Mouse (Mus musculus): ENCODE data around the gene St3gal3.

The St3gal3 gene

DNA sequence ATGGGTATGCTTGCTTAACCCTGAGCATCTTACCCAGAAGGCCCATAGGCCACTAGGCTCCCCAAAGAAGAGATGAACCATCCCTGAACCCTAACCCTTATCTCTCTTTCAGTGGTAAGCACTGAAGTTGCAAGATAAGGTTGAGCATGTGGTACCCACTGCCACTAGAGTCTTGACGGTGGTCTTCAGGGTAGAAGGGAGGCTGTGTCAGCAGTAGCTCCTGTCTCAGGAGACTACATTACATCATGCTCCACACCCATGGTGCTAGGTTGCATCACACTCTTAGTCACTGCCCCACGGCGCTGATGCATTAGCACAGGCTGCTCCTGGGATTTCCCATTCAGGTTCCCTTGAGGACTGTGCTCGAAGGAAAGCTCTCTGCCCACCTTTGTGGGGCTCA lies 154.6 kb downstream of the St3gal3 start:
- no peak for DNase-seq

DNA sequence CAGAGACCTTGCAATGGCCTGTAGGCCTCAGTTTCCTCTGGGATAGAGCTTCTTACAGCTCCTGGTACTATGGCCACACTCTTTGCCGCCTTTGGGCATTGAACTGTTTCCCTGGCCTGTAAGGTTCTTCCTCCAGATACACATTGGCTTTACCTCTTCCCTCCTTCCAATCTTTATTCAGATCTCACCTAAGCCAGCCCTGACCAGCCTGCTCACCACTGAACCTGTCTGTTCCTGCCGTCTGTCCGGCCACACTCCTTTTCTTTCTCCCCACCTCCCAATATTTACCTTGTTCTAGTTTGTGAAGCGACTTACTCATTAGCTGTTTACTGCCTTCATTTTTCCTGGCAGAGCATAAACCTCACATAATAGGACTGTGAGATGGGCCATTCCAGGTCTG lies 155.5 kb downstream of the St3gal3 start:
- DNase-seq = no peak

- no peak for DNase-seq
Measured at GRCm38 (mm10) chr4:117978282-117978681, 156.4 kb downstream of the St3gal3 start.

GRCm38 (mm10) chr4:117977841-117978240 lies 156.9 kb downstream of the St3gal3 start:
- DNase-seq = no peak

DNA sequence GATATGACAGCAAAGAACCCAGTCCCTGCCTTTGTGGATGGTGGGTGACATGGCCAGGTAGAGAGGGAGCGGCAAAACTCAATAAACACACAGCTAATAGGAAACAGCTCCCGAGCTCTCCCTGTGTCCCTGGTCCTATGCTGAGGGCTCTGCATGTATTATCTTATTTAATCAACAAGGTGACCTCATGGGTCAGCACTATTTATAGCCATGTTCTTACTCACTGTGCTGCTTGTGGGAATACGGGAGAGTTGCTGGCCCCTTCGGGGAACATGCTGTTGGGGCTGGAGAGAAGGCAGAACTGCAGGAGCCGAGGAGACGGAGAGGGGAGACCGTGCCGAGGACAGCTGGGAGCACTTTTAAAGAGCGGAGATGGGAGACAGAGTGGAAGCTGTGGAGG lies 157.3 kb downstream of the St3gal3 start:
- DNase-seq = no peak

DNA sequence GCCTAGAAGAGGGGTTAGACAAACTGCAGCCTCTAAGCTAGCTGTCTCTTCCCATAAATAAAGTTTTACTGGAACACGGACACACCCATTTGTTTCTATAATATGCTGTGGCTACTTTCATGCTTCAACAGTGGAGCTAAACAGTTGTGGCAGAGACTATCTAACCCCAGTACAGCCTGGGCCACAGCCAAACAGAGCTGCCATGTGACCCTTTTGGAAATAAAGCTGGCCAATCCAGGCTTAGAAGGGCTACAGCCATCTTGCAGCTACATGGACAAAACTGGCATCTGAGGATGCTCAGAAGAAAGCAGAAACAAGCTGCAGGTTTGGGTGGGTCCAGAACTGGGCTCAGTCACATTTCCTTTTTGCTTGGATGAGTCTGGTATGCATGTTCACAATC lies 158.9 kb downstream of the St3gal3 start:
- DNase-seq = peak in 1 of 2 experiments; percentile 13

DNA sequence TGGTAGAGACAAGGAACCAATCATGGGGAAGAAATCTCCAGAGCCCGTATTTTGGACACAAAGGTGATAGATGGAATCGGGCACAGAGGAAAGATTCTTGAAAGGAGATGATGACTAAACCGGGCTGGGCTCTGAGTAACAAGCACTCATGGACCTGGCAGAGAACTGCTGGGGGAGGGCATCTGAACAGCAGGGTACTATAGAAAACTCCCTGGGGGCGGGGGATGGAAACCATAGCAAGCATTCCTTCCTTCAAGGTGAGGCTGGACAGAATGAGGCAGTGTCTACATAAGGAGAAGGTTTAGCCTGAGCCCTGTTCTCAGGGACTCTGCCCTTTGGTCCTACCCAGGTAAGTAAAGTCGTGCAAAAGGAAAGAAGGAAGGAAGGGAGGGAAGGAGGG lies 160.0 kb downstream of the St3gal3 start:
- no peak for DNase-seq

DNA sequence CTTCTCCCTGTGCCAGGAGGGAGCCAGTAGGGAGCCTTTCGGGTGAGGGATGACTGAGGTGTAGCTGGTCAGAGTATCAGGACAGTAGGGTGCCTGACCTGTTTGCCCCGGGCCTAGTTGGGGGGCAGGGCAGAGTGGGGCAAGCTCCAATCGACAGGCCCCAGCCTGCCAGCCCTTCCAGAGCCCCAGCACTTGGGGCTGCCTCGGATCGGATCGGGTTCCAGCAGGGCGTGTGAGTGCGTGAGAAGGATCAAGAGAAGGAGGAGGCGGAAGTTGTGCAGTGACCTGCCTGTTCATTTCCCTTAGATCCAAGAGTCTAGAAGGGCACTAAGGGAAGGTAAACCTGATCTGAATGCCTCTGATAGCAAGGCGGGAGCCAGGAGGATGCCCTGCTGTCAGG lies 161.7 kb downstream of the St3gal3 start:
- no peak for DNase-seq

- no peak for DNase-seq
Measured at GRCm38 (mm10) chr4:117964346-117965025, 170.2 kb downstream of the St3gal3 start.

GRCm38 (mm10) chr4:117957492-117957891 lies 177.2 kb downstream of the St3gal3 start:
- no peak for DNase-seq

DNA sequence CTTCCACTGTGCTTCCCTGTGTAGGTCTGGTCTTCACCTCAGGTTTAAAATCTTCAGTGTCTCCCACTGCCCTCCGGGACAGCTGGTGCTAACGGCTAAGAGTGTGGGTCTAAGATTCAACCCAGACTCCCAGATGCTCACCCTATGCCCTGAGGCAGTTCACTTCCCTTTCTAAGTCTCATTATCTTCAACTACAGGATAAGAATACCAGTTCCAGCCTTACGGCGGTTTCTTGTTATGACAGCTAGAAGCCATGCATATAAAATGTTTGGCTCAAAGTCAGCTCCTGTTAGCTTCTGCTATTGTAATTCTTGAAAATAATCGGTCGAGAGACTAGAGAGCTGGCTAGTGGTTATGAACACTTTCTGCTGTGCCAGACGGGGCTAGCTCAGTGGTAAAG lies 187.2 kb downstream of the St3gal3 start:
- no peak for DNase-seq

DNA sequence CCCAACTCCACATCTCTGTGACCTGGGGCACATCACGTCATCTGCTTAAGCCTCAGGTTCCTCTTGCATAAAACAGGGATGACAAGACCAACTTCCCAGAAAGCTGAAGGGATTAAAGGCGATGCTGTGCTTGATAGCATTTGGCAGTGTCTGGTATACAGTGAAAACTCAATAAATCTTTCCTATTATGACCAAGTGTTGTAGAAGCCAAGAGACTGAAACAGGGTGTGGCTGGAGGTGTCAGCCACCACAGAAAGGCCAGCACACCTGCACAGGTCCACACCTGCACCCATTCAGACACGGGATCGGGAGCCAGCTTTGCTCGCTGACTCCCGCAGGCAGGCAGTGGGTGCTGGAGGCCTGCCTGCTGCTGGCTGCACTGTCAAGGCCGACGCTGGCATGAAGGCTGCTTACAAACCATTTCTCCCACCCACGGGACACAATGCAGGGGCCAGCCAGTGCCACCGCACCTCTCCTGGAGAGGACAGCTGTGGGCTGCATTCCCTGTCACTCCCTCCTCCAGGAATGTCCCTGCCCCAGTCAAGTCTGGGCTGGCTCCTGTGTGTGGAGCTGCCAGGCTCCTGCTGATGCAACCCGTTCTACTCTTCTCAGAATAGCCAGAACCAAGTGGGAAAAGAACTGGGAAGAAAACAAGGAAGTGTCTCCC lies 187.9 kb downstream of the St3gal3 start:
- no peak for DNase-seq

- no peak for DNase-seq
Measured at GRCm38 (mm10) chr4:117943317-117943716, 191.4 kb downstream of the St3gal3 start.

GRCm38 (mm10) chr4:117936964-117937363 lies 197.8 kb downstream of the St3gal3 start:
- no peak for DNase-seq

GRCm38 (mm10) chr4:117934081-117934480 lies 200.6 kb downstream of the St3gal3 start:
- DNase-seq = no peak

DNA sequence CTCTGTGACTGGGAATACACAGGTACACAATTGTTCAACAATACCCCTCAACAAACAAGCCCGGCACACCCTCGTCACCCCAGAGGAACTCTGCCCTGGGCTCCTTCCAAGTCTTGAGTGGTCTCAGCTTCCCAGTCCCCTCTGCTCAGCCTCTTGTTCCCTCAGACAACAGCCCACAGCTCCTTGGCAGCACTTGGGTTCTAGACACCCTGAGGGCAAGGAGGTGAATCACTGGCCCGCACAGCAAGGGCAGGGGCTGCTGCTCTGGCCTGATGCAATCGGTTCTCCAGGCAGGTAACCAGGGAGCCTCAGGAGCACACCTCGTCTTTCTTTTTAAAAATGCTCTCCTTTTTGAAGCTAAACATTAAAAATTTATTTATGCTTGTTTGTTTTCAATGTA lies 201.5 kb downstream of the St3gal3 start:
- DNase-seq = no peak

DNA sequence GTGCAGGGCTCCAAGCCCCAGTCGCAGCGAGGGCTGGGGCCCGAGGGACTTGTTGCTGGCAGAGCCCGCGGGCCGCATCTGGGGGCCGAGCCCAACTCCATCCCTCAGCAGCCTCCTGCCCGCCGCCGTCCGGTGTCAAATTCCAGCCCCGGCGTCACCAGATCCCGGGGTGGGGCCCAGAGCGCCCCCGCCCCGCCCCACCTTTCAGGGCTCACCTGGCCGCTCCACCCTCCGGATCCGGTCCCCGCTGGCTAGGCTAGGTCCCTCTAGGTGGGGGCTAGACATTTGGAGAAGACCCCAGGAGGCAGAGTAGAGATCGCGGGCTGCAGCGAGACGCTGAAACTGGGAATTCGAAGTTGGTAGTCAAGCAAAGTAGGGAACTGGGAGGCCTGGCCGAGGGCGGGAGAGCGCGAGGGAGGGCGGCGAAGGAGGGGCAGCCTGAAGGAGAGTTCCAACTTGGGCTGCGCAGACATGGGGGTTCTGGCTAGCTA lies 205.3 kb downstream of the St3gal3 start, which contains the start of gene Artn:
TSS of gene Artn (minus strand) at position 373 of the 491 bp plus-strand sequence.
- DNase-seq = peak; percentile 70 to 86

GRCm38 (mm10) chr4:117928699-117929241 lies 205.9 kb downstream of the St3gal3 start:
- DNase-seq = peak; percentile 68 to 78

- peak in 1 of 2 experiments; percentile 43 for DNase-seq
Measured at GRCm38 (mm10) chr4:117928234-117928633, 206.5 kb downstream of the St3gal3 start.

- no peak for DNase-seq
Measured at GRCm38 (mm10) chr4:117926545-117927482, 207.9 kb downstream of the St3gal3 start.

DNA sequence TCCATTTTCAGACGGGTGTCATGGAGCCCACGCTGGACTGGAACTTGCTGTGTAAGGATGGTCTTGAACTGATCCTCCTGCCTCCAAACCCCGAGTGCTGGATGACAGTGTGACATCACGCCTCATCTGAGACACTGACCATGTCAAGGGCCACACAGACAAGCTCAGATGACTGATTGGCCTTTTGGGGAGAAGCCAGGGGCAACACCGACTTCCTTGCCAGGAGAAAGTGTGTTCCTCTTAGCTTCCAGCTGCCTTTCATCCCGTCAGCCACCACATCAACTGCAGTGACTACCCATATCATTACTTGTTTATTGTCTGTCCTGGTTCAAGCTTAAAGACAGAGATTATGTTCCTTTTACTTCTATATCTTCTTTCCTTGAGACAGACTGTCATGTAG lies 209.8 kb downstream of the St3gal3 start:
- no peak for DNase-seq

- no peak for DNase-seq
Measured at GRCm38 (mm10) chr4:117923450-117923849, 211.3 kb downstream of the St3gal3 start.

GRCm38 (mm10) chr4:117921358-117921757 lies 213.4 kb downstream of the St3gal3 start:
- DNase-seq = no peak

Data from kidney, postnatal 25 days (tissue).